Mouse (Mus musculus): ENCODE data around the gene Gtf2a1. TPM values are rescaled to one million over a fixed set of nuclear protein-coding genes. Genes with fewer than 3 reads are reported as not detected.
A peak's percentile ranks its signal among the peaks of the same experiment; 100 is the strongest.

Gene Gtf2a1
- polyA plus RNA-seq (2014; fragmentation: Nextera tagmentation; extraction: Ambion mirVana): 36.1 and 38.2 TPM in 2 replicates

DNA sequence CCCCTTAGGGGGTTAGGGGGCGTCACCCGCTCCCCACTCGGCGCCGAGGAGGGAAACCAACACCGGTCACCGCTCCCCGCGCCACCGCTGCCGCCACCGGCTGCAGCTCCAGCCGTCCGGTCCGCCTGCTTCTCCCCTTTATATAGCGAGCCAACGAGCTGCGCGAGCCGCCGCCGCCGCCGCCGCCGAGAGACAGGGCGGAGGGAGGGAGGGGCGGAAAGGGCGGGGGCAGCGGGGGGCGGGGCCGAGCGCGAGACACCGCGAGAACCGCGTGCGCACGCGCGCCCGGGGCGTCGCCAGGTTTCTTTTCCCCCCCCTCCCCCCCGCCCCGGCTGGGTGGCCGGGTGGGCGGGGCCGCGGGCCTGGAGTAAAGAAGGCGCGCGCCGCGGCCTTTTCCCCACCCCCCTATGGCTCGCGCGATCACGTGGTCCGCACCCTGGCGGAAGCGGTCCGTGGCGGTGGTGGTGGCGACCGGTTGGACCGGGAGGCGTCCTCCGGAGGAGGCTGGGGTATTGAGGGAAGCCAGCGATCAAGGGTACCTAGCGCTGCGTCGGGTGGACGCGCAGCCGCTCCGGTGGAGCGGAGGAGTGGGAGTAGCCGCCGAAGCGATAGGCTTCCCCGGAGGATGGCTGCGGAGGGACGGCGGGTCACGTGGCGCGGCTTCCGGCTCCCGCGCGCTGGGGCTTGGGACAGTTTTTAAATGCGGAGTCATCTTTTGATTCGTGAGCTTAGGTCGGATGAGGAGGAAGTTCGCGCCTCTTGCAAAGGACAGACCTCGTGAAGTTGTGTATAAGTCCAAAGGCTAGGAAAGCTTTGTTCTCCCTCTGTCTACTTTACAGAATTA is at the start of gene Gtf2a1:
Gene Gtf2a1, minus strand, starts transcription at position 641 of the 844 bp plus-strand sequence.
- Histone ChIP-seq H3K4me3 (ENCODE audit: low read depth, low read length) (peak within 1 kb of the TSS; percentile 90), H3K27me3 (ENCODE audit: insufficient read depth, low read length) (no peaks in the 10 kb centered on the region), H3K9ac (peak within 1 kb of the TSS; percentile 100), H3K36me3 (ENCODE audit: insufficient read depth) (peaks cover 8% of the 10 kb centered on the region), H3K27ac (ENCODE audit: low read depth) (peak within 1 kb of the TSS; percentile 100), H3K9me3 (ENCODE audit: low read depth, low read length) (no peaks in the 10 kb centered on the region), H3K4me2 (peak within 1 kb of the TSS; percentile 79), H3K4me1 (ENCODE audit: insufficient read depth) (peaks cover 7% of the 10 kb centered on the region; the same call in 1 of the 2 replicates)
- ATAC-seq (ENCODE audit: insufficient read depth): peak; percentile 82
- DNase-seq: peak; percentile 96
- TF ChIP-seq CTCF (IDR thresholded peaks at IDR 0.05; ENCODE audit: low read depth): no peak
- WGBS: under 1% methylated on average over 77 of the region's 99 CpGs

DNA sequence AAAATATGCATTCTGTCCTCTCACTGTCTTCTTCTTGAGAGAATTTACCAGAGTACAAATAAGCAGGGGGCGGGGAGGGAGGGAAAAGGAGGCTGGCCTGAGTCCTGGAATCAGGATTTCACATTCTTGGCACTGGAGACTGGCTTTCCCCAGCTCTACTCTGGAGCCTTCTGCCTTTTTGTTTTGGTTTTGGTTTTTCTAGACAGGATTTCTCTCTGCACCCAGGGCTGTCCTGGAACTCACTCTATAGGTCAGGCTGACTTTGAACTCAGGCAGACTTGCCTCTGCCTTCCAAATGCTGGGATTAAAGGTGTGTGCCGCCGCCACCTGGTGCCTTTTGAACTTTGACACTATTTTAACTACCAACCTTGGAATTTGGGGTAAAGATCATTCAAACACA is 48.1 kb upstream of the Gtf2a1 start:
- no peaks in the 10 kb centered on the region for H3K9me3 ChIP-seq (ENCODE audit: low read depth, low read length)
- no peak overlapping the region for H3K4me3 ChIP-seq (ENCODE audit: low read depth, low read length)
- no peak overlapping the region for H3K4me2 ChIP-seq
- TF ChIP-seq CTCF (IDR thresholded peaks at IDR 0.05; ENCODE audit: low read depth): no peak
- H3K27ac ChIP-seq (ENCODE audit: low read depth): 0 out of 2 replicates have a peak overlapping the region, but pooled peaks have one; percentile 33
- no peaks in the 10 kb centered on the region for H3K27me3 ChIP-seq (ENCODE audit: insufficient read depth, low read length)
- peak; percentile 73 for DNase-seq
- no peaks in the 10 kb centered on the region for H3K4me1 ChIP-seq (ENCODE audit: insufficient read depth)
- ATAC-seq (ENCODE audit: insufficient read depth): peak; percentile 52
- 68% methylated on average over 3 of the region's 3 CpGs for WGBS
- no peaks in the 10 kb centered on the region for H3K36me3 ChIP-seq (ENCODE audit: insufficient read depth)
- H3K9ac ChIP-seq: no peak overlapping the region

- H3K4me2 ChIP-seq: no peak overlapping the region
- no peak overlapping the region for H3K9ac ChIP-seq
- no peaks in the 10 kb centered on the region for H3K9me3 ChIP-seq (ENCODE audit: low read depth, low read length)
- no peaks in the 10 kb centered on the region for H3K36me3 ChIP-seq (ENCODE audit: insufficient read depth)
- ATAC-seq (ENCODE audit: insufficient read depth) (no peak), DNase-seq (no peak)
- no peaks in the 10 kb centered on the region for H3K4me1 ChIP-seq (ENCODE audit: insufficient read depth)
- no peak for TF ChIP-seq CTCF (IDR thresholded peaks at IDR 0.05; ENCODE audit: low read depth)
- H3K4me3 ChIP-seq (ENCODE audit: low read depth, low read length): no peak overlapping the region
- WGBS: 74% methylated on average over 12 of the region's 12 CpGs
- H3K27ac ChIP-seq (ENCODE audit: low read depth): no peak overlapping the region
- no peaks in the 10 kb centered on the region for H3K27me3 ChIP-seq (ENCODE audit: insufficient read depth, low read length)
Observed at GRCm38 (mm10) chr12:91637136-91637909, 47.0 kb upstream of the Gtf2a1 start.

DNA sequence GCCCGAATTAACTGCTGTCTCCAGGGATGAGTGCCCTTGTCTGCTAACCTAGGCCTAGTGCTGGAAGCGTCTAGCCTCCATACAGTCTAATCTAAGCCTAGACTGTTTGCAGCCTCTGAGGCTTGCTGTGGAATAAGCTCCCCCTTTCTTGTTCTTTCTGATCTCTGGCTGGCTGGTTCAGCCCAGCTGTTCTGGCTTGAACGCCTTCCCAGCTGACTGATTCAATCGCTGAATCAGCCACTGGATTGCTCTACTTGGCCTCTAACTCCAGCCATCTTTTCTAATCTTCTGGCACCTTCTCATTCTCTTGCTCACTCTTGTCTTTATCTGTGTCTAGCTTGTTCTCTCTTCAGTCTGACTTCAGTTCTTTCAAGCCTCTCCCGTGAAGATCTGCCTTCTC is 36.2 kb upstream of the Gtf2a1 start:
- DNase-seq: no peak
- no peak for TF ChIP-seq CTCF (IDR thresholded peaks at IDR 0.05; ENCODE audit: low read depth)
- H3K4me1 ChIP-seq (ENCODE audit: insufficient read depth): no peaks in the 10 kb centered on the region

GRCm38 (mm10) chr12:91625013-91625412 is 34.7 kb upstream of the Gtf2a1 start:
- H3K27ac ChIP-seq (ENCODE audit: low read depth): no peak overlapping the region
- 71% methylated on average over 1 of the region's 1 CpGs for WGBS
- H3K4me2 ChIP-seq: no peak overlapping the region
- H3K36me3 ChIP-seq (ENCODE audit: insufficient read depth): no peaks in the 10 kb centered on the region
- H3K27me3 ChIP-seq (ENCODE audit: insufficient read depth, low read length): no peaks in the 10 kb centered on the region
- no peaks in the 10 kb centered on the region for H3K9me3 ChIP-seq (ENCODE audit: low read depth, low read length)
- no peak overlapping the region for H3K9ac ChIP-seq
- H3K4me3 ChIP-seq (ENCODE audit: low read depth, low read length): no peak overlapping the region
- peak; percentile 52 for DNase-seq
- ATAC-seq (ENCODE audit: insufficient read depth): no peak
- no peaks in the 10 kb centered on the region for H3K4me1 ChIP-seq (ENCODE audit: insufficient read depth)
- peak; percentile 66 for TF ChIP-seq CTCF (IDR thresholded peaks at IDR 0.05; ENCODE audit: low read depth)

More for the DNA sequence above, 36.2 kb upstream of the Gtf2a1 start:
- Histone ChIP-seq H3K9me3 (ENCODE audit: low read depth, low read length) (no peaks in the 10 kb centered on the region), H3K36me3 (ENCODE audit: insufficient read depth) (no peaks in the 10 kb centered on the region), H3K27ac (ENCODE audit: low read depth) (no peak overlapping the region), H3K4me2 (no peak overlapping the region), H3K27me3 (ENCODE audit: insufficient read depth, low read length) (no peaks in the 10 kb centered on the region), H3K4me3 (ENCODE audit: low read depth, low read length) (no peak overlapping the region), H3K9ac (no peak overlapping the region)
- no peak for ATAC-seq (ENCODE audit: insufficient read depth)
- WGBS: 72% methylated on average over 5 of the region's 5 CpGs

GRCm38 (mm10) chr12:91609425-91609824 is 19.1 kb upstream of the Gtf2a1 start:
- WGBS: 85% methylated on average over 5 of the region's 5 CpGs
- DNase-seq (peak; percentile 44), ATAC-seq (ENCODE audit: insufficient read depth) (no peak)
- Histone ChIP-seq H3K27me3 (ENCODE audit: insufficient read depth, low read length) (no peaks in the 10 kb centered on the region), H3K4me2 (no peak overlapping the region), H3K9me3 (ENCODE audit: low read depth, low read length) (no peaks in the 10 kb centered on the region), H3K36me3 (ENCODE audit: insufficient read depth) (no peaks in the 10 kb centered on the region), H3K4me1 (ENCODE audit: insufficient read depth) (no peaks in the 10 kb centered on the region), H3K27ac (ENCODE audit: low read depth) (no peak overlapping the region), H3K4me3 (ENCODE audit: low read depth, low read length) (no peak overlapping the region), H3K9ac (no peak overlapping the region)
- TF ChIP-seq CTCF (IDR thresholded peaks at IDR 0.05; ENCODE audit: low read depth): no peak

- no peak for TF ChIP-seq CTCF (IDR thresholded peaks at IDR 0.05; ENCODE audit: low read depth)
- Histone ChIP-seq H3K27ac (ENCODE audit: low read depth) (no peak overlapping the region), H3K36me3 (ENCODE audit: insufficient read depth) (no peaks in the 10 kb centered on the region), H3K9ac (no peak overlapping the region), H3K4me3 (ENCODE audit: low read depth, low read length) (no peak overlapping the region), H3K27me3 (ENCODE audit: insufficient read depth, low read length) (no peaks in the 10 kb centered on the region), H3K4me2 (no peak overlapping the region), H3K4me1 (ENCODE audit: insufficient read depth) (no peaks in the 10 kb centered on the region), H3K9me3 (ENCODE audit: low read depth, low read length) (no peaks in the 10 kb centered on the region)
- 68% methylated on average over 7 of the region's 7 CpGs for WGBS
- ATAC-seq (ENCODE audit: insufficient read depth) (no peak), DNase-seq (peak; percentile 33)
Observed at GRCm38 (mm10) chr12:91607678-91608077, 17.4 kb upstream of the Gtf2a1 start.
